Mouse (Mus musculus) ES-E14 (cell line): ENCODE measurements at regions not wholly inside any gene's neighbourhood (a gene's known extent, or its start where the extent isn't known, plus 50 kb on each side); places are given as distances from the start of the nearest gene placed in this dataset.

ENCODE experiments used
- CHD2 ChIP-seq: IDR thresholded peaks from 2 replicates; pipeline ENCODE4 v1.6.1; 2014; ENCODE audit warnings: mild to moderate bottlenecking, low read depth, low read length, inconsistent platforms
- HCFC1 ChIP-seq: IDR thresholded peaks from 2 replicates; pipeline ENCODE4 v1.6.1; 2012; ENCODE audit warnings: low read length, inconsistent platforms, borderline replicate concordance; ENCODE audit not compliant: insufficient read depth
- MAFK ChIP-seq: IDR thresholded peaks from 2 replicates; pipeline ENCODE4 v1.6.1; 2014; ENCODE audit warnings: mild to moderate bottlenecking, low read depth, low read length, inconsistent platforms; ENCODE audit not compliant: insufficient read depth
- ZC3H11A ChIP-seq: IDR thresholded peaks from 2 replicates; pipeline ENCODE4 v1.6.1; 2012; ENCODE audit warnings: low read depth, mild to moderate bottlenecking, inconsistent platforms, low read length, borderline replicate concordance
- ZNF384 ChIP-seq: IDR thresholded peaks from 2 replicates; pipeline ENCODE4 v1.6.1; 2012; ENCODE audit warnings: low read depth, low read length, inconsistent platforms

GRCm38 (mm10) chr9:23122524-23122923 is 100.4 kb upstream of the Bmper start:
- TF ChIP-seq HCFC1 = no peak
- no peak for TF ChIP-seq MAFK
- no peak for TF ChIP-seq ZC3H11A
- TF ChIP-seq CHD2 = no peak
- TF ChIP-seq ZNF384 = no peak
